Mouse (Mus musculus): ENCODE measurements around the gene 1600015I10Rik.
"Not testable (repeated sequence)": the region's sequence is repeated elsewhere in the genome, so short reads cannot be mapped to it uniquely, and the experiment has no call there.

DNA sequence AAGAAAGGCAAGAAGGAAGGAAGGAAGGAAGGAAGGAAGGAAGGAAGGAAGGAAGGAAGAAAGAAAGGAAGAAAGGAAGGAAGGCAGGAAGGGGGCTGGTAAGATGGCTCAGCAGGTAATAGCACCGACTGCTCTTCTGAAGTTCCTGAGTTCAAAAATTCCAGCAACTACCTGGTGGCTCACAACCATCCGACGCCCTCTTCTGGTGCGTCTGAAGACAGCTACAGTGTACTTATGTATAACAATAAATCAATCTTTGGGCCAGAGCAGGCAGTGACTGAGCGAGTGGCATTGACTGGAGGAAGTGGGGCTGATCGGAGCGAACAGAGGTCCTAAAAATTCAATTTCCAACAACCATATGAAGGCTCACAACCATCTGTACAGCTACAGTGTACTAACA is 29.5 kb downstream of the 1600015I10Rik start:
- 0 out of 2 replicates have a peak, but pooled peaks have one; percentile 12 for TF ChIP-seq CTCF (IDR thresholded peaks at IDR 0.05; ENCODE audit: low read depth)
- not testable (repeated sequence) for TF ChIP-seq EP300 (IDR thresholded peaks at IDR 0.05; ENCODE audit: low read depth)
